Mouse (Mus musculus) ES-Bruce4 (cell line): ENCODE data around the gene Arfgef3. TPM values are rescaled to one million over a fixed set of nuclear protein-coding genes. Genes with fewer than 3 reads are reported as not detected.

Experiments
- H3K27ac ChIP-seq: 2 replicates; pipeline ENCODE4 v1.5.1; 2012; ENCODE audit warnings: low read length, inconsistent platforms; ENCODE audit not compliant: insufficient read depth
- H3K27me3 ChIP-seq: 2 replicates; pipeline ENCODE4 v1.6.1; 2012; ENCODE audit warnings: mild to moderate bottlenecking, low read length, inconsistent platforms; ENCODE audit not compliant: control insufficient read depth, poor library complexity, insufficient read depth, severe bottlenecking
- H3K36me3 ChIP-seq: 2 replicates; pipeline ENCODE4 v1.6.1; 2012; ENCODE audit warnings: inconsistent platforms, mild to moderate bottlenecking, low read length, moderate library complexity; ENCODE audit not compliant: control insufficient read depth, poor library complexity, insufficient read depth, severe bottlenecking
- H3K4me1 ChIP-seq: one replicate; pipeline ENCODE4 v1.8.1; 2011; ENCODE audit warnings: low read length; ENCODE audit not compliant: control insufficient read depth, insufficient read depth
- H3K4me3 ChIP-seq: 2 replicates; pipeline ENCODE4 v1.5.1; 2011; ENCODE audit warnings: low read depth, mild to moderate bottlenecking, low read length
- H3K9ac ChIP-seq: 2 replicates; pipeline ENCODE4 v1.6.1; 2012; ENCODE audit warnings: low read depth, mild to moderate bottlenecking, inconsistent platforms; ENCODE audit not compliant: poor library complexity, severe bottlenecking
- H3K9me3 ChIP-seq: replicated peaks from 2 replicates; pipeline ENCODE4 v1.6.1; 2012; ENCODE audit warnings: mild to moderate bottlenecking, low read length, inconsistent platforms; ENCODE audit not compliant: control insufficient read depth, poor library complexity, insufficient read depth, severe bottlenecking
- CTCF ChIP-seq: IDR thresholded peaks from one replicate; pipeline ENCODE4 v1.8.1; 2011; ENCODE audit warnings: low read depth, low read length
- EP300 ChIP-seq: IDR thresholded peaks from 2 replicates; pipeline ENCODE4 v1.6.1; 2011; ENCODE audit warnings: low read depth, low read length; ENCODE audit not compliant: insufficient read depth
- POLR2A ChIP-seq: IDR thresholded peaks from one replicate; pipeline ENCODE4 v1.8.1; 2011; ENCODE audit warnings: low read length; ENCODE audit not compliant: insufficient read depth
- polyA plus RNA-seq: library from polyadenylated mRNA; stranded (reverse); fragments of >200 nt; gene quantifications from 2 replicates; pipeline ENCODE4 v1.2.4, GENCODE M21; 2011; ENCODE audit warnings: low read depth; ENCODE audit not compliant: missing spikeins, insufficient read depth, insufficient read length

Arfgef3 gene
- polyA plus RNA-seq, 1 experiment = 5.0 TPM

GRCm38 (mm10) chr10:18549321-18550216 is 194.2 kb downstream of the Arfgef3 start:
- H3K9me3 ChIP-seq = no peaks in the 10 kb centered on the region
- H3K36me3 ChIP-seq = no peaks in the 10 kb centered on the region
- H3K9ac ChIP-seq = no peak overlapping the region
- no peaks in the 10 kb centered on the region for H3K4me1 ChIP-seq
- no peaks in the 10 kb centered on the region for H3K27me3 ChIP-seq
- 0 out of 2 replicates have a peak overlapping the region, but pooled peaks have one; percentile 4 for H3K4me3 ChIP-seq
- H3K27ac ChIP-seq = no peak overlapping the region
- TF ChIP-seq EP300 = no peak
- TF ChIP-seq POLR2A = no peak
- no peak for TF ChIP-seq CTCF

- Histone ChIP-seq H3K27ac (no peak overlapping the region), H3K4me3 (no peak overlapping the region), H3K4me1 (no peaks in the 10 kb centered on the region), H3K9me3 (no peaks in the 10 kb centered on the region), H3K9ac (no peak overlapping the region), H3K36me3 (no peaks in the 10 kb centered on the region), H3K27me3 (no peaks in the 10 kb centered on the region)
- TF ChIP-seq EP300 = no peak
- TF ChIP-seq POLR2A = no peak
- TF ChIP-seq CTCF = no peak
Observed at GRCm38 (mm10) chr10:18547381-18547780, 196.4 kb downstream of the Arfgef3 start.

GRCm38 (mm10) chr10:18545813-18546235 is 197.9 kb downstream of the Arfgef3 start, which contains the start of gene Hebp2:
Gene Hebp2, minus strand, starts transcription at chr10:18546076.
- Histone ChIP-seq H3K36me3 (no peaks in the 10 kb centered on the region), H3K27ac (no peak within 1 kb of the TSS), H3K4me3 (peak within 1 kb of the TSS; percentile 57), H3K9ac (peak within 1 kb of the TSS; percentile 80), H3K9me3 (no peaks in the 10 kb centered on the region), H3K4me1 (no peaks in the 10 kb centered on the region), H3K27me3 (no peaks in the 10 kb centered on the region)
- no peak for TF ChIP-seq POLR2A
- TF ChIP-seq CTCF = peak; percentile 82
- 0 out of 2 replicates have a peak, but pooled peaks have one; percentile 56 for TF ChIP-seq EP300

- peak overlapping the region; percentile 80 for H3K9ac ChIP-seq
- H3K4me1 ChIP-seq = no peaks in the 10 kb centered on the region
- no peaks in the 10 kb centered on the region for H3K27me3 ChIP-seq
- H3K36me3 ChIP-seq = no peaks in the 10 kb centered on the region
- H3K4me3 ChIP-seq = peak overlapping the region; percentile 57
- H3K27ac ChIP-seq = no peak overlapping the region
- TF ChIP-seq EP300 (no peak), POLR2A (no peak), CTCF (no peak)
- H3K9me3 ChIP-seq = no peaks in the 10 kb centered on the region
Observed at GRCm38 (mm10) chr10:18545309-18545708, 198.4 kb downstream of the Arfgef3 start.

- Histone ChIP-seq H3K9me3 (no peaks in the 10 kb centered on the region), H3K9ac (no peak overlapping the region), H3K27me3 (no peaks in the 10 kb centered on the region), H3K36me3 (no peaks in the 10 kb centered on the region), H3K4me1 (no peaks in the 10 kb centered on the region), H3K27ac (no peak overlapping the region), H3K4me3 (no peak overlapping the region)
- TF ChIP-seq CTCF (no peak), POLR2A (no peak), EP300 (no peak)
Observed at GRCm38 (mm10) chr10:18536889-18537288, 206.9 kb downstream of the Arfgef3 start.

- no peak for TF ChIP-seq EP300
- TF ChIP-seq POLR2A = no peak
- no peak for TF ChIP-seq CTCF
- no peaks in the 10 kb centered on the region for H3K27me3 ChIP-seq
- H3K4me3 ChIP-seq = no peak overlapping the region
- no peaks in the 10 kb centered on the region for H3K9me3 ChIP-seq
- no peak overlapping the region for H3K9ac ChIP-seq
- no peak overlapping the region for H3K27ac ChIP-seq
- no peaks in the 10 kb centered on the region for H3K36me3 ChIP-seq
- H3K4me1 ChIP-seq = no peaks in the 10 kb centered on the region
Observed at GRCm38 (mm10) chr10:18532293-18532692, 211.5 kb downstream of the Arfgef3 start.

Other genes with a start within 250 kb of the Arfgef3 start
- 14.3 and 21.1 TPM in 2 replicates for gene Hebp2, start 197.9 kb downstream of the Arfgef3 start, polyA plus RNA-seq
- gene Gm4922, start 42.8 kb upstream of the Arfgef3 start, polyA plus RNA-seq = not detected in 2 replicates
- 133 and 138 TPM in 2 replicates for gene Perp, start 101.1 kb upstream of the Arfgef3 start, polyA plus RNA-seq